Mouse (Mus musculus) embryo, embryonic 10 days (tissue): Measurements from ENCODE around the gene Morn1.

Experiments
- DNase-seq: peaks from one replicate; pipeline ENCODE4 v3.0.0-alpha.2; 2015; ENCODE audit warnings: low spot score

The Morn1 gene

GRCm38 (mm10) chr4:155189711-155190139 lies 103.3 kb downstream of the Morn1 start:
- DNase-seq, result peak; percentile 87

- DNase-seq, result peak; percentile 43
Observed at GRCm38 (mm10) chr4:155190275-155190674, 103.9 kb downstream of the Morn1 start.
